Mouse (Mus musculus) limb, embryonic 12.5 days (tissue): ENCODE measurements around the gene Slc6a16. TPM values are rescaled to one million over a fixed set of nuclear protein-coding genes. Genes with fewer than 3 reads are reported as not detected.

Source experiments
- ATAC-seq: fragments of 200-750 bp; cut with Nextera tagmentation; 2 replicates; pipeline ENCODE4 v1.8.0; 2017; ENCODE audit warnings: low read depth, moderate TSS enrichment; ENCODE audit not compliant: insufficient number of reproducible peaks, insufficient read depth, low FRiP score, low TSS enrichment
- H3K27ac ChIP-seq: fragments of 300-500 bp; sonication (generic); 2 replicates; pipeline ENCODE4 v1.5.1; 2016; ENCODE audit warnings: mild to moderate bottlenecking, moderate library complexity
- H3K27me3 ChIP-seq: fragments of 300-500 bp; sonication (generic); 2 replicates; pipeline ENCODE4 v1.6.1; 2016; ENCODE audit warnings: mild to moderate bottlenecking, moderate library complexity
- H3K36me3 ChIP-seq: fragments of 300-500 bp; sonication (generic); 2 replicates; pipeline ENCODE4 v1.6.1; 2016; ENCODE audit warnings: mild to moderate bottlenecking, moderate library complexity
- H3K4me1 ChIP-seq: fragments of 300-500 bp; sonication (generic); replicated peaks from 2 replicates; pipeline ENCODE4 v1.6.1; 2016
- H3K4me2 ChIP-seq: fragments of 300-500 bp; sonication (generic); 2 replicates; pipeline ENCODE4 v1.6.1; 2016; ENCODE audit warnings: mild to moderate bottlenecking, moderate library complexity
- H3K4me3 ChIP-seq: fragments of 300-500 bp; sonication (generic); replicated peaks from 2 replicates; pipeline ENCODE4 v1.5.1; 2016; ENCODE audit warnings: mild to moderate bottlenecking
- H3K9ac ChIP-seq: fragments of 300-500 bp; sonication (generic); replicated peaks from 2 replicates; pipeline ENCODE4 v1.6.1; 2016; ENCODE audit warnings: mild to moderate bottlenecking, moderate library complexity
- H3K9me3 ChIP-seq: fragments of 300-500 bp; sonication (generic); 2 replicates; pipeline ENCODE4 v1.6.1; 2016; ENCODE audit warnings: mild to moderate bottlenecking, moderate library complexity
- WGBS: fragments of 180-500 bp; shearing (Covaris S2); methylation state at CpG from one replicate; pipeline ENCODE4 v1.1.7; 2016; 5-methylcytosine and 5-hydroxymethylcytosine counted together
- polyA plus RNA-seq: library from polyadenylated mRNA; unstranded; fragments of >200 nt; fragmentation: Nextera tagmentation; extraction: Ambion mirVana; gene quantifications from 2 replicates; pipeline ENCODE4 v1.2.1, GENCODE M21; 2016

Slc6a16 gene
- polyA plus RNA-seq, 1 experiment from 2014 or later = 0.18 TPM

GRCm38 (mm10) chr7:45316536-45316935 lies 75.7 kb downstream of the Slc6a16 start:
- no peak for ATAC-seq
- 93% methylated on average over 14 of the region's 14 CpGs for WGBS
- H3K27ac ChIP-seq = no peak overlapping the region

DNA sequence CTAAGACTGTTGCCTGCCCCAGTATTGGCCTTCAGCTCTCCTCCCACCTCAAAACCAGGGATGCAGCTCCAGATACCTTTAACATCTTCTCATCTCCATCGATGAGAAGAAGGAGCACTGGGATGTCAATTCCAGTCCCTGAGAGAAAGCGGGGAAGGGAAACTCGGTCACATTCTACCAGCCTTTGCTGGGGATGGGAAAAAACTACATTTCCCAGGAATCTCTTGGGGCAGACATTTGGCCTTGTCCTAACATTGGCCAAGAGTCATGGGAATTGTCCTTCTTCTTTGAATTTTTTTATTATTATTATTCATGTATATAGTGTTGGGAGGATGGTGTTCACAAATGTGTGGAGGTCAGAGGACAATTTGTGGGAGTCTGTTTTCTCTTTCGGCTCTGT lies 81.4 kb downstream of the Slc6a16 start:
- 83% methylated on average over 4 of the region's 4 CpGs for WGBS
- no peaks in the 10 kb centered on the region for H3K27me3 ChIP-seq
- peaks cover 48% of the 10 kb centered on the region for H3K36me3 ChIP-seq
- no peak overlapping the region for H3K4me3 ChIP-seq
- no peak overlapping the region for H3K27ac ChIP-seq
- no peak overlapping the region for H3K9ac ChIP-seq
- no peak overlapping the region for H3K4me2 ChIP-seq
- 0 out of 2 replicates have a peak, but pooled peaks cover 7% of the 10 kb centered on the region for H3K9me3 ChIP-seq
- H3K4me1 ChIP-seq = no peaks in the 10 kb centered on the region
- ATAC-seq = no peak

More at GRCm38 (mm10) chr7:45316536-45316935, 75.7 kb downstream of the Slc6a16 start:
- Histone ChIP-seq H3K9me3 (no peaks in the 10 kb centered on the region), H3K4me3 (no peak overlapping the region), H3K4me2 (no peak overlapping the region), H3K36me3 (peaks cover 30% of the 10 kb centered on the region), H3K9ac (no peak overlapping the region), H3K27me3 (no peaks in the 10 kb centered on the region), H3K4me1 (peaks cover 23% of the 10 kb centered on the region)

Other genes starting within 250 kb of the Slc6a16 start
- 90.9 and 97.2 TPM in 2 replicates for gene Irf3, start 243.4 kb upstream of the Slc6a16 start, polyA plus RNA-seq
- 87.3 and 96.8 TPM in 2 replicates for gene Bcl2l12, start 242.4 kb upstream of the Slc6a16 start, polyA plus RNA-seq
- gene Scaf1, start 224.7 kb upstream of the Slc6a16 start, polyA plus RNA-seq = 42.1 and 46.9 TPM in 2 replicates
- gene Rras, start 223.1 kb upstream of the Slc6a16 start, polyA plus RNA-seq = 20.8 and 21.4 TPM in 2 replicates
- gene Prr12, start 188.2 kb upstream of the Slc6a16 start, polyA plus RNA-seq = 15.0 and 16.2 TPM in 2 replicates
- gene Nosip, start 178.7 kb upstream of the Slc6a16 start, polyA plus RNA-seq = 60.6 and 69.7 TPM in 2 replicates
- 21.2 and 21.7 TPM in 2 replicates for gene Prrg2, start 178.4 kb upstream of the Slc6a16 start, polyA plus RNA-seq
- 261 and 271 TPM in 2 replicates for gene Rcn3, start 148.9 kb upstream of the Slc6a16 start, polyA plus RNA-seq
- gene Fcgrt, start 137.2 kb upstream of the Slc6a16 start, polyA plus RNA-seq = 12.3 and 13.4 TPM in 2 replicates
- 1,572 and 1,576 TPM in 2 replicates for gene Rps11, start 116.6 kb upstream of the Slc6a16 start, polyA plus RNA-seq
- 1,352 and 1,447 TPM in 2 replicates for gene Rpl13a, start 112.3 kb upstream of the Slc6a16 start, polyA plus RNA-seq
- 0.32 TPM in 1 of 2 replicates, not detected in the other for gene Gm45713, start 104.9 kb upstream of the Slc6a16 start, polyA plus RNA-seq
- 0.71 and 0.83 TPM in 2 replicates for gene Flt3l, start 104.7 kb upstream of the Slc6a16 start, polyA plus RNA-seq
- 91.8 and 93.0 TPM in 2 replicates for gene Pih1d1, start 86.8 kb upstream of the Slc6a16 start, polyA plus RNA-seq
- gene Aldh16a1, start 86.5 kb upstream of the Slc6a16 start, polyA plus RNA-seq = 51.4 and 53.8 TPM in 2 replicates
- 0.17 and 0.25 TPM in 2 replicates for gene Slc17a7, start 77.1 kb upstream of the Slc6a16 start, polyA plus RNA-seq
- gene Gfy, start 61.5 kb upstream of the Slc6a16 start, polyA plus RNA-seq = not detected in 2 replicates
- not detected in 2 replicates for gene Pth2, start 60.1 kb upstream of the Slc6a16 start, polyA plus RNA-seq
- gene Ccdc155, start 36.2 kb upstream of the Slc6a16 start, polyA plus RNA-seq = 1.0 and 1.7 TPM in 2 replicates
- gene Dkkl1, start 28.9 kb upstream of the Slc6a16 start, polyA plus RNA-seq = 0.80 and 1.2 TPM in 2 replicates
- 316 and 326 TPM in 2 replicates for gene Tead2, start 25.3 kb upstream of the Slc6a16 start, polyA plus RNA-seq
- 1.6 TPM in 2 replicates for gene Cd37, start 2.0 kb upstream of the Slc6a16 start, polyA plus RNA-seq
- gene Slc6a21, start 36.4 kb downstream of the Slc6a16 start, polyA plus RNA-seq = not detected in 2 replicates
- 14.0 and 16.1 TPM in 2 replicates for gene Trpm4, start 92.7 kb downstream of the Slc6a16 start, polyA plus RNA-seq
- gene Hrc, start 94.2 kb downstream of the Slc6a16 start, polyA plus RNA-seq = 1.8 and 1.9 TPM in 2 replicates
- 6.4 and 8.4 TPM in 2 replicates for gene Ppfia3, start 125.9 kb downstream of the Slc6a16 start, polyA plus RNA-seq
- 1.4 and 1.8 TPM in 2 replicates for gene Lin7b, start 129.5 kb downstream of the Slc6a16 start, polyA plus RNA-seq
- 341 and 347 TPM in 2 replicates for gene Snrnp70, start 154.7 kb downstream of the Slc6a16 start, polyA plus RNA-seq
- 0.13 and 0.18 TPM in 2 replicates for gene Kcna7, start 164.6 kb downstream of the Slc6a16 start, polyA plus RNA-seq
- 3.9 and 5.6 TPM in 2 replicates for gene Ntf5, start 172.6 kb downstream of the Slc6a16 start, polyA plus RNA-seq
- gene Lhb, start 179.7 kb downstream of the Slc6a16 start, polyA plus RNA-seq = 0.33 TPM in 1 of 2 replicates, not detected in the other
- gene Gys1, start 193.8 kb downstream of the Slc6a16 start, polyA plus RNA-seq = 45.2 and 46.2 TPM in 2 replicates
- 155 and 156 TPM in 2 replicates for gene Ruvbl2, start 197.0 kb downstream of the Slc6a16 start, polyA plus RNA-seq
- gene Ftl1, start 218.8 kb downstream of the Slc6a16 start, polyA plus RNA-seq = 4,887 and 4,953 TPM in 2 replicates
- gene Bax, start 225.8 kb downstream of the Slc6a16 start, polyA plus RNA-seq = 224 and 230 TPM in 2 replicates
- 1.4 TPM in 2 replicates for gene Tulp2, start 240.8 kb downstream of the Slc6a16 start, polyA plus RNA-seq
- not detected in 2 replicates for gene Gm45808, start 245.7 kb downstream of the Slc6a16 start, polyA plus RNA-seq
- gene Dhdh, start 247.7 kb downstream of the Slc6a16 start, polyA plus RNA-seq = 3.2 and 3.3 TPM in 2 replicates